Mouse (Mus musculus) CH12.LX (cell line): Measurements from ENCODE around the gene Ppara. TPM values are rescaled to one million over a fixed set of nuclear protein-coding genes. Genes with fewer than 3 reads are reported as not detected.
A peak's percentile ranks its signal among the peaks of the same experiment; 100 is the strongest.

ENCODE experiments used
- DNase-seq: peaks from one replicate; pipeline ENCODE4 v3.0.0-alpha.2; 2013; ENCODE audit errors: extremely low read depth
- H3K27ac ChIP-seq: 2 replicates; pipeline ENCODE4 v1.5.1; 2012; ENCODE audit warnings: low read depth, mild to moderate bottlenecking, control low read depth, moderate library complexity; ENCODE audit not compliant: insufficient read depth
- H3K27me3 ChIP-seq: replicated peaks from 2 replicates; pipeline ENCODE3; 2012; ENCODE audit warnings: inconsistent platforms
- H3K36me3 ChIP-seq, 2 experiments: replicated peaks in 1 of 2; 2 replicates each; pipeline versions ENCODE3 to v1.6.1; 2012; ENCODE audit warnings: inconsistent platforms in 1 of 2, low read length in 1 of 2, mild to moderate bottlenecking in 1 of 2, mixed read lengths in 1 of 2, moderate library complexity in 1 of 2; ENCODE audit not compliant: control insufficient read depth in 1 of 2, insufficient read depth in 1 of 2
- H3K4me1 ChIP-seq, 2 experiments: 2 replicates each; pipeline ENCODE4 v1.6.1; 2012; ENCODE audit warnings: inconsistent platforms in 1 of 2, moderate library complexity in 1 of 2; ENCODE audit not compliant: insufficient read depth in 2 of 2, control insufficient read depth in 1 of 2
- H3K4me2 ChIP-seq: 2 replicates; pipeline ENCODE4 v1.6.1; 2012; ENCODE audit warnings: low read depth, mild to moderate bottlenecking, control low read depth; ENCODE audit not compliant: poor library complexity, insufficient read depth, severe bottlenecking
- H3K4me3 ChIP-seq, 3 experiments: fragments of 150-350 bp in 1 of 3; sonication (generic) in 1 of 3; replicated peaks in 1 of 3; 2 replicates each; pipeline versions ENCODE3 to v1.5.1; 2011 to 2012; ENCODE audit warnings: low read depth in 2 of 3, low read length in 2 of 3, mild to moderate bottlenecking in 2 of 3, moderate library complexity in 2 of 3, control low read depth in 1 of 3, improper control_type of control experiment in 1 of 3, inconsistent platforms in 1 of 3, mixed read lengths in 1 of 3; ENCODE audit not compliant: poor library complexity in 1 of 3
- H3K79me2 ChIP-seq: replicated peaks from 2 replicates; pipeline ENCODE4 v1.6.1; 2012; ENCODE audit warnings: mild to moderate bottlenecking, moderate library complexity; ENCODE audit not compliant: control insufficient read depth, poor library complexity, insufficient read depth, severe bottlenecking; ENCODE audit errors: extremely low read depth
- H3K9ac ChIP-seq: 2 replicates; pipeline ENCODE4 v1.6.1; 2012; ENCODE audit warnings: low read depth, mild to moderate bottlenecking, control low read depth, moderate library complexity; ENCODE audit not compliant: insufficient read depth
- H3K9me3 ChIP-seq: replicated peaks from 2 replicates; pipeline ENCODE3; 2012; ENCODE audit warnings: low read length, inconsistent platforms, mixed read lengths
- BHLHE40 ChIP-seq: IDR thresholded peaks from 2 replicates; pipeline ENCODE4 v1.6.1; 2011; ENCODE audit warnings: mild to moderate bottlenecking, low read depth, low read length, improper control_type of control experiment
- CTCF ChIP-seq, 2 experiments: IDR thresholded peaks in 1 of 2; conservative IDR thresholded peaks in 1 of 2; 2 replicates each; pipeline ENCODE4 v1.5.1; 2011 to 2012; ENCODE audit warnings: low read depth in 2 of 2, low read length in 2 of 2, improper control_type of control experiment in 1 of 2, inconsistent platforms in 1 of 2, mild to moderate bottlenecking in 1 of 2, moderate library complexity in 1 of 2
- E2F4 ChIP-seq: IDR thresholded peaks from 2 replicates; pipeline ENCODE4 v1.6.1; 2011; ENCODE audit warnings: low read depth, low read length, improper control_type of control experiment; ENCODE audit not compliant: insufficient replicate concordance
- ELF1 ChIP-seq: IDR thresholded peaks from 2 replicates; pipeline ENCODE4 v1.6.1; 2014; ENCODE audit warnings: low read depth, mild to moderate bottlenecking, inconsistent platforms, low read length, improper control_type of control experiment
- EP300 ChIP-seq: IDR thresholded peaks from 2 replicates; pipeline ENCODE4 v1.6.1; 2011; ENCODE audit warnings: low read length, improper control_type of control experiment
- GABPA ChIP-seq: IDR thresholded peaks from 2 replicates; pipeline ENCODE4 v1.6.1; 2012; ENCODE audit warnings: low read depth, low read length, improper control_type of control experiment, inconsistent platforms; ENCODE audit not compliant: insufficient replicate concordance
- KAT2A ChIP-seq: IDR thresholded peaks from 2 replicates; pipeline ENCODE4 v1.6.1; 2012; ENCODE audit warnings: low read length, improper control_type of control experiment, inconsistent platforms; ENCODE audit not compliant: insufficient replicate concordance
- MAZ ChIP-seq: IDR thresholded peaks from 2 replicates; pipeline ENCODE4 v1.6.1; 2012; ENCODE audit warnings: low read depth, mild to moderate bottlenecking, inconsistent platforms, low read length, improper control_type of control experiment, moderate library complexity
- MEF2A ChIP-seq: IDR thresholded peaks from 2 replicates; pipeline ENCODE4 v1.6.1; 2014; ENCODE audit warnings: low read depth, mild to moderate bottlenecking, inconsistent platforms, low read length, improper control_type of control experiment, borderline replicate concordance
- NELFE ChIP-seq: IDR thresholded peaks from 2 replicates; pipeline ENCODE4 v1.6.1; 2011; ENCODE audit warnings: low read depth, low read length, improper control_type of control experiment
- NRF1 ChIP-seq: IDR thresholded peaks from 2 replicates; pipeline ENCODE4 v1.6.1; 2014; ENCODE audit warnings: low read depth, mild to moderate bottlenecking, inconsistent platforms, low read length, improper control_type of control experiment, moderate library complexity
- RAD21 ChIP-seq: IDR thresholded peaks from 2 replicates; pipeline ENCODE4 v1.6.1; 2011; ENCODE audit warnings: low read depth, mild to moderate bottlenecking, low read length, improper control_type of control experiment, moderate library complexity
- RCOR1 ChIP-seq: conservative IDR thresholded peaks from 2 replicates; pipeline ENCODE4 v1.6.1; 2012; ENCODE audit warnings: low read depth, mild to moderate bottlenecking, inconsistent platforms, low read length, improper control_type of control experiment
- SIN3A ChIP-seq: IDR thresholded peaks from 2 replicates; pipeline ENCODE4 v1.6.1; 2012; ENCODE audit warnings: low read length, improper control_type of control experiment, inconsistent platforms
- TCF12 ChIP-seq: IDR thresholded peaks from 2 replicates; pipeline ENCODE4 v1.6.1; 2014; ENCODE audit warnings: low read depth, mild to moderate bottlenecking, inconsistent platforms, low read length, improper control_type of control experiment
- UBTF ChIP-seq: IDR thresholded peaks from 2 replicates; pipeline ENCODE4 v1.6.1; 2012; ENCODE audit warnings: low read depth, mild to moderate bottlenecking, inconsistent platforms, low read length, improper control_type of control experiment, moderate library complexity
- ZC3H11A ChIP-seq: IDR thresholded peaks from 2 replicates; pipeline ENCODE4 v1.6.1; 2012; ENCODE audit warnings: low read depth, mild to moderate bottlenecking, inconsistent platforms, low read length, improper control_type of control experiment
- ZMIZ1 ChIP-seq: IDR thresholded peaks from 2 replicates; pipeline ENCODE4 v1.6.1; 2012; ENCODE audit warnings: low read depth, mild to moderate bottlenecking, inconsistent platforms, low read length, improper control_type of control experiment
- dilution Hi-C: fragments of 300-500 bp; cut with MboI; formaldehyde crosslinking; loops from 2 replicates; pipeline ENCODE4 v1.14.3; 2020; ENCODE audit warnings: low sequenced_read_pairs; ENCODE audit not compliant: extremely low pct_unique_long_range_greater_than_20kb, extremely low pct_ligation_motif_present
- in situ Hi-C: fragments of 300-500 bp; cut with MboI; formaldehyde crosslinking; loops from 3 replicates; pipeline ENCODE4 v1.14.3; 2019; ENCODE audit warnings: low sequenced_read_pairs, low pct_ligation_motif_present, low pct_unique_long_range_greater_than_20kb, mixed read lengths
- polyA plus RNA-seq: library from polyadenylated mRNA; unstranded; fragments of >175 nt; gene quantifications from 2 replicates; pipeline ENCODE4 v1.2.1, GENCODE M21; 2012; ENCODE audit warnings: low read depth; ENCODE audit not compliant: insufficient read length
- total RNA-seq, 2 experiments: library from RNA; depleted of rRNA; stranded (reverse); fragments of 300-350 nt in 1 of 2; fragments of >200 nt in 1 of 2; gene quantifications; 2 replicates each; pipeline ENCODE4 v1.2.3; 2012 to 2014

The Ppara gene
- total and polyA plus RNA-seq, 3 experiments: not detected

DNA sequence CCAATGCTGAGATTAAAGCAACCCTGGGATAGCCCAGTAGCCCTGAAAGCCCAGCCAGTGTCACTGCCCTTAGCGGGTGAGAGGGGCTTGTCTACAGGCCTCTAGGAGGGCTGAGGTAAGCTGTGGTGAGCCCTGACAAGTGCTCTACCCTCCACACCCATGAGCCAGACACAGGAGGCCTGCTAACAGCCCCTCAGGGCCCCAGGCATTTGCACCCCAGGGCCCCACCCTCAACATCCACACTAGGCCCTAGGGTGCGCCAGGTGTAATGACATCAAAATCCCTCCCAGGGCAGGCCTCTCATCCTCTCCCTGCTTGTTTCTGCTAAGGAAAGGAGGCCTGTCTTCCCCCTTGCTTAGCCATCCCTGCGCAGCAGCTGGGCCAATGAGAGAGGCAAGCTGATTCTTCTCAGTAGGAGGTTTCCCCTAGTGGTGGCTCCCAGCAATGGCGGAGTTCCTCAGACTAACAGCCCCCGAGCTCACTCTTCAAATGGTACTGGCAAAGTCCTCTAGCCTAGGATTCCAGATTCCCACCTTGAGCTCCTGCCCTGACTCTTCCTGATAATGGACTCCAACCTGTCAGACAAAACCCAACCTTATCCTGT is 22.1 kb upstream of the Ppara start:
- Histone ChIP-seq H3K79me2 (no peaks in the 10 kb centered on the region), H3K27ac (no peak overlapping the region), H3K9ac (no peak overlapping the region), H3K4me3 (no peak overlapping the region), H3K9me3 (no peaks in the 10 kb centered on the region), H3K36me3 (no peaks in the 10 kb centered on the region), H3K27me3 (peaks cover 25% of the 10 kb centered on the region), H3K4me2 (no peak overlapping the region), H3K4me1 (peaks cover 0 to 2% of the 10 kb centered on the region in 2 experiments; a peak in 1 of 4 replicates)
- TF ChIP-seq NELFE: no peak
- TF ChIP-seq MAZ: no peak
- peak; percentile 14 for TF ChIP-seq RAD21
- no peak for TF ChIP-seq TCF12
- TF ChIP-seq NRF1: no peak
- peak; percentile 59 to 62 for TF ChIP-seq CTCF (conservative IDR thresholded peaks at IDR 0.05 in 1 of 2, IDR thresholded peaks at IDR 0.05 in 1 of 2; ENCODE audit: low read depth in 2 of 2, low read length in 2 of 2)
- in situ Hi-C loops (loop anchor here (25.0 kb wide), 1 partner anchor 225 kb away; no protein-coding TSS in a partner anchor), dilution Hi-C loops (no loop called here)
- DNase-seq: peak; percentile 47

- Histone ChIP-seq H3K4me1 (peaks cover 0 to 2% of the 10 kb centered on the region in 2 experiments; a peak in 1 of 4 replicates), H3K36me3 (no peaks in the 10 kb centered on the region), H3K27me3 (peaks cover 32% of the 10 kb centered on the region), H3K4me3 (no peak overlapping the region), H3K4me2 (no peak overlapping the region), H3K9ac (no peak overlapping the region), H3K79me2 (no peaks in the 10 kb centered on the region), H3K27ac (no peak overlapping the region), H3K9me3 (no peaks in the 10 kb centered on the region)
- TF ChIP-seq NRF1 (no peak), UBTF (no peak), ELF1 (no peak)
- in situ Hi-C loops: loop anchor here (25.0 kb wide), 1 partner anchor 226 kb away; no protein-coding TSS in a partner anchor
- dilution Hi-C loops: no loop called here
- DNase-seq: no peak
Measured at GRCm38 (mm10) chr15:85713417-85713816, 21.4 kb upstream of the Ppara start.

GRCm38 (mm10) chr15:85715059-85715458 is 19.7 kb upstream of the Ppara start:
- dilution Hi-C loops (no loop called here), in situ Hi-C loops (loop anchor here (5.0 to 25.0 kb wide), 2 partner anchors 147 to 228 kb away; no protein-coding TSS in a partner anchor)
- Histone ChIP-seq H3K27me3 (peaks cover 44% of the 10 kb centered on the region), H3K4me3 (no peak overlapping the region), H3K9ac (no peak overlapping the region), H3K4me1 (peaks cover 7 to 12% of the 10 kb centered on the region in 2 experiments; a peak in 2 of 4 replicates), H3K79me2 (no peaks in the 10 kb centered on the region), H3K27ac (no peak overlapping the region), H3K4me2 (no peak overlapping the region), H3K36me3 (no peaks in the 10 kb centered on the region), H3K9me3 (no peaks in the 10 kb centered on the region)
- no peak for DNase-seq
- TF ChIP-seq KAT2A (no peak), GABPA (no peak), SIN3A (no peak), ZMIZ1 (no peak), EP300 (no peak), UBTF (no peak), BHLHE40 (no peak), MEF2A (no peak), TCF12 (no peak), E2F4 (no peak), NELFE (no peak), RCOR1 (no peak), MAZ (no peak), ELF1 (no peak), ZC3H11A (no peak)
